Mouse (Mus musculus): ENCODE data around the gene Mtfr1l.

DNA sequence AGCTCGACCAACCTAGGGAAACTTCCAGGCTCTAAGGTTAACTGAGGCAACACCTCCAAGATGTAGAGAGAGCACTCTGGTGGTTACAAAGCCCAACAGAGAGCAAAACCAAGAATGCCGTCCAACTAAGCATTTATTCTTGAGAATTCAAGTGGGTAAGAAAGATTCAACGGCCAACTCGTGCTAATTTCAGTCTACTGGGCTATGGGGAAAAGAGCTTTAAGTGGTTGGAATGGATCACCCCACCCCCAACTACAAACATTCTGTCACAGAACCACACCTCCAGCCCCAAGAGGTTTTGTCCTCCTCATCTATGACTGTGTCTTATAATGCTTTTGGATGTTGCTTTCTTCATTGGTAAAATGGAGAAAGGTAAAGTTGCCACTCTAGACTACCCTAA is 2.3 kb downstream of the Mtfr1l start:
- TF ChIP-seq CTCF (IDR thresholded peaks at IDR 0.05; ENCODE audit: low read depth) = no peak
- no peak for TF ChIP-seq EP300 (IDR thresholded peaks at IDR 0.05; ENCODE audit: low read depth)

Data from liver, postnatal 0 days (tissue).